Mouse (Mus musculus): Measurements from ENCODE around the gene B3galt6.

DNA sequence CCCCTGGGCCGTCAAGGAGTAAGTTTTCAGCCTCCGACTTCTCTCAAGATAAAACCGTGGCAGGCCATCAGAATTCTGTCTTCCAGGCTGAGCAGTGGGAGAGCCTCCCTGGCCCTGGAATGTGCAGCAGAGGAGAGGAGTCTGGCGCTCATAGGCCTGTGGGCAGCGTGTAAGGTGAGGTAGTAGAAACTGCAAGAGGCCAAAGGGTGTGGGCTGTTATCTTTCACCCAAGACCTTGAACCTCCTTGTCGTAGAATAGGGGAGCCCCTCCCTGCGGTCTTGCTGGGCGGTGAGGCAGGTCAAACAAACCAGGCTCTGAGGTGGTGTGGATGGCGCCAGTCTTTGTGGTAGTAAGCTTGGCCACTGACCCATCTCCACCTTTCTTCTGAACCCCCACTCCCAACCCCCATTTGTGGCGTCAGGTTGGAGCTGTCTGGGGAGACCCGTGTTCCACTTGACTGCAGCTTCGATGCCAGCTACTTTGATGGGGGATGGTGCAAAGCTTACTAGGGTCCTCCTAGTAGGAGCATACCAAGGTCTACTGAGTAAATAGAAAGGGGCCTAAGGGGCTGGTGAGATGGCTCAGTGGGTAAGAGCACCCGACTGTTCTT is 23.3 kb downstream of the B3galt6 start:
- TF ChIP-seq CTCF (IDR thresholded peaks at IDR 0.05; ENCODE audit: extremely low read depth, insufficient read length, insufficient replicate concordance, low read depth, low read length) (no peak), POLR2A (IDR thresholded peaks at IDR 0.05; ENCODE audit: low read depth, low read length) (no peak)
